Comparison of ENCODE assay signal across 7 mouse cellular contexts in the genomic region with DNA sequence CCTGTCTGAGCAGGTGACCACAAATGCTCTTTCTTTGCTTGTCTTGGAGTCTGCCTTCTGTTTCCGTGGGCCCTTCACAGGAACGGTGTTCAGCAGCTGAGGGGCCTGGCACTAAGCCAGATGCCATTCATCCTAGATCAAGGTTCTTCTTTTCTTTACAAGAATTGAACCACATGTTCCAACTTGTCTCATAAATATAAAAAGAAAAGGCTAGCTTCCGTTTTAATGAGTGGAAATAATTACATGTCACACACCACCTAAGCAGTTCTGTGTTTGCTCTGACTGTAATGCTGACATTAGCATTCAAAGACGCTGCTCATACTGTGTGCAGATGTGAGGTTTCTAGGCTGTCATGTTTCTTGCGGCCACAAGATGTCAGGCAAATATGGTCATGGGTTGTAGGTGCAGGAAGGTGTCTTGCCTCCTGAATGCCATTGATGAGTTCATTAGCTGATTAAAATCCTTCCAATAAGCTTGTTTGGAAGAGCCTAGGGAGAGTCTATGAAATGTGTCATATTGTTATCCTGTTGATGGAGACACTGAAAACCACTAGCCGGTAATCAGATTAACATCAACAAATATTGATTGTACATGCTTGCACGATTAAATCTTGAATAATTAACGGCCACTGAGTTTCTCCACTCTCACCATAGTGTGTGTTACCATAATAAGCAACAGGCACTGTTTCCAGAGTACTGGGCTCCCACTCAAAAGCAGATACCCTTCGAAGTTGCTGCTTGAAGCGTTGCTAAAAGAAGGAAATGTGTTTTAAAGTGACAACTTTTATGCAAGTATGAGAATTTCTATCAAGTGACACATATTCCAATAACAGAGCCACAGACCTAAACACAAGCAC.
DNase-seq lines count a peak whose midpoint lies in the region; ATAC-seq lines count a peak whose summit lies in the region.

No protein-coding gene starts in this region.

- no peaks in the 10 kb centered on the region for H3K9me3 ChIP-seq in neural tube, embryonic 14.5 days (ENCODE audit: control insufficient read depth, low read length)

- H3K4me3 ChIP-seq in neural tube, embryonic 14.5 days (ENCODE audit: low read depth, low read length), result no peak overlapping the region

- H3K27me3 ChIP-seq in neural tube, embryonic 14.5 days (ENCODE audit: control insufficient read depth, insufficient read depth, low read length), result no peaks in the 10 kb centered on the region

- H3K4me1 ChIP-seq in neural tube, embryonic 14.5 days (ENCODE audit: control insufficient read depth, insufficient read depth, low read length), result 0 out of 2 replicates have a peak, but pooled peaks cover 7% of the 10 kb centered on the region

- WGBS in neural tube, embryonic 14.5 days, result 47% methylated on average over 10 of the region's 10 CpGs

- ATAC-seq in neural tube, embryonic 14.5 days (ENCODE audit: low read depth), result peak; percentile 94

- H3K4me2 ChIP-seq in neural tube, embryonic 14.5 days (ENCODE audit: low read depth, low read length), result no peak overlapping the region

- no peaks in the 10 kb centered on the region for H3K36me3 ChIP-seq in neural tube, embryonic 14.5 days (ENCODE audit: control insufficient read depth, insufficient read depth, low read length)

- H3K27ac ChIP-seq in neural tube, embryonic 14.5 days (ENCODE audit: low read depth, low read length), result no peak overlapping the region

- H3K9ac ChIP-seq in neural tube, embryonic 14.5 days (replicated peaks; ENCODE audit: low read depth, low read length), result no peak overlapping the region

- DNase-seq in thymus, postnatal 0 days (ENCODE audit: low spot score), result peak; percentile 17
- no peak for DNase-seq in thymus, postnatal 25 days
- peak; percentile 67 for DNase-seq in cerebellum, adult 9-10 months
- peak; percentile 61 for DNase-seq in forelimb bud, embryonic 11.5 days (ENCODE audit: low read depth, low spot score)
- DNase-seq in kidney, postnatal 36 days, result peak; percentile 28 to 52
- no peak for DNase-seq in ovary, postnatal 10 days (ENCODE audit: low spot score)

Comparison
In these comparisons a context has a peak if more than half of its experiments do, and no peak if none do; other contexts are left out.
1. DNase-seq: peak in thymus, postnatal 0 days (single experiment), cerebellum, adult 9-10 months (single experiment), forelimb bud, embryonic 11.5 days (single experiment) and kidney, postnatal 36 days (2 of 2); none in thymus, postnatal 25 days (single experiment) and ovary, postnatal 10 days (single experiment).